Mouse (Mus musculus): ENCODE measurements at regions not wholly inside any gene's neighbourhood (a gene's known extent, or its start where the extent isn't known, plus 50 kb on each side); places are given as distances from the start of the nearest gene placed in this dataset.

GRCm38 (mm10) chr12:8855119-8855518 is 66.3 kb upstream of the Laptm4a start:
- TF ChIP-seq POLR2A (IDR thresholded peaks at IDR 0.05; ENCODE audit: insufficient read length, low read depth) = no peak
- no peak for TF ChIP-seq SRF (IDR thresholded peaks at IDR 0.05; ENCODE audit: control insufficient read depth, insufficient read length, low read depth)
- TF ChIP-seq MAX (IDR thresholded peaks at IDR 0.05; ENCODE audit: low read depth) = no peak
- TF ChIP-seq USF1 (IDR thresholded peaks at IDR 0.05; ENCODE audit: low read depth) = no peak
- peak; percentile 46 for TF ChIP-seq TCF12 (IDR thresholded peaks at IDR 0.05; ENCODE audit: insufficient read depth, poor library complexity, severe bottlenecking)
- TF ChIP-seq MYOD1 (IDR thresholded peaks at IDR 0.05; ENCODE audit: control insufficient read depth in 1 of 3, insufficient read length in 2 of 3, low read depth in 2 of 3) = peak; percentile 18 to 56 (median 45)
- no peak for TF ChIP-seq POLR2AphosphoS2 (IDR thresholded peaks at IDR 0.05; ENCODE audit: insufficient read length, low read depth)
- TF ChIP-seq CEBPB (IDR thresholded peaks at IDR 0.05; ENCODE audit: insufficient read depth, poor library complexity, severe bottlenecking) = no peak
- TF ChIP-seq E2F4 (IDR thresholded peaks at IDR 0.05; ENCODE audit: insufficient read depth) = no peak
